9 mouse cellular contexts compared by ENCODE assay signal in genomic region chr7:112157584-112158315, GRCm38 (mm10). TPM values are rescaled to one million over a fixed set of nuclear protein-coding genes. Genes with fewer than 3 reads are reported as not detected.
DNase-seq lines count a peak whose midpoint lies in the region; ATAC-seq and TF ChIP-seq lines count a peak whose summit lies in the region.
"Had no signal": no experiment of that assay in that cellular context is flagged by ENCODE, and none has a peak within 500 bp of the region (broad histone marks: within the 10 kb centered on the region; RNA-seq: fewer than 3 reads in every experiment).

No protein-coding gene starts in this region.

- no peaks in the 10 kb centered on the region for H3K36me3 ChIP-seq in intestine, embryonic 15.5 days
- H3K36me3 ChIP-seq in lung, postnatal 0 days (ENCODE audit: insufficient read depth, low read length): no peaks in the 10 kb centered on the region

- no peaks in the 10 kb centered on the region for H3K9me3 ChIP-seq in intestine, embryonic 15.5 days
- no peaks in the 10 kb centered on the region for H3K9me3 ChIP-seq in lung, postnatal 0 days (ENCODE audit: low read length)

- H3K4me3 ChIP-seq in layer of hippocampus, adult 2 months: peak overlapping the region; percentile 54
- peak overlapping the region; percentile 58 for H3K4me3 ChIP-seq in cortical plate, adult 2 months (ENCODE audit: insufficient read depth, low read length)
- peak overlapping the region; percentile 50 for H3K4me3 ChIP-seq in intestine, embryonic 15.5 days (replicated peaks)
- H3K4me3 ChIP-seq in lung, postnatal 0 days (ENCODE audit: low read depth, low read length): peak overlapping the region; percentile 44

- no peaks in the 10 kb centered on the region for H3K27me3 ChIP-seq in intestine, embryonic 15.5 days (replicated peaks)
- H3K27me3 ChIP-seq in lung, postnatal 0 days (replicated peaks; ENCODE audit: insufficient read depth, low read length): 0 out of 2 replicates have a peak, but pooled peaks cover 13% of the 10 kb centered on the region

- peak overlapping the region; percentile 51 for H3K9ac ChIP-seq in intestine, embryonic 15.5 days
- H3K9ac ChIP-seq in lung, postnatal 0 days (replicated peaks; ENCODE audit: low read depth): peak overlapping the region; percentile 29

- peaks cover 3% of the 10 kb centered on the region; the same call in 1 of the 2 replicates for H3K4me1 ChIP-seq in cortical plate, adult 2 months (ENCODE audit: control insufficient read depth, insufficient read depth, low read length)
- H3K4me1 ChIP-seq in intestine, embryonic 15.5 days (replicated peaks): peaks cover 14% of the 10 kb centered on the region; the same call in 1 of the 2 replicates
- H3K4me1 ChIP-seq in lung, postnatal 0 days (ENCODE audit: insufficient read depth, low read depth, low read length): peaks cover 9% of the 10 kb centered on the region

- TF ChIP-seq POLR2A in cortical plate, adult 2 months (IDR thresholded peaks at IDR 0.05; ENCODE audit: extremely low read depth, insufficient read depth, low read length): 0 out of 2 replicates have a peak, but pooled peaks have one; percentile 4

- TF ChIP-seq EP300 in lung, postnatal 0 days (IDR thresholded peaks at IDR 0.05): no peak

- peak overlapping the region; percentile 87 for H3K27ac ChIP-seq in layer of hippocampus, adult 2 months
- H3K27ac ChIP-seq in cortical plate, adult 2 months (ENCODE audit: insufficient read depth, low read length): peak overlapping the region; percentile 8; the same call in 1 of the 2 replicates
- H3K27ac ChIP-seq in intestine, embryonic 15.5 days: peak overlapping the region; percentile 58
- peak overlapping the region; percentile 28 for H3K27ac ChIP-seq in lung, postnatal 0 days (ENCODE audit: low read length)
- H3K27ac ChIP-seq: macrophage had no signal

- DNase-seq in layer of hippocampus, adult 2 months (ENCODE audit: low spot score in 2 of 2): no peak
- DNase-seq in layer of hippocampus, adult 9-10 months (ENCODE audit: low spot score): no peak
- DNase-seq in lung, postnatal 0 days (ENCODE audit: low spot score): no peak
- no peak for DNase-seq in spleen, adult 12 weeks (ENCODE audit: low spot score)
- DNase-seq in adrenal gland, adult 8-10 months: no peak
- no peak for DNase-seq in spleen, adult 18-20 months

- peak; percentile 42; the same call in 1 of the 2 replicates for ATAC-seq in intestine, embryonic 15.5 days
- ATAC-seq in lung, postnatal 0 days: peak; percentile 18; the same call in 1 of the 2 replicates

- TF ChIP-seq CTCF in layer of hippocampus, adult 2 months (conservative IDR thresholded peaks at IDR 0.05): no peak
- TF ChIP-seq CTCF in cortical plate, adult 2 months (IDR thresholded peaks at IDR 0.05; ENCODE audit: extremely low read depth, insufficient read depth, low read length): no peak
- no peak for TF ChIP-seq CTCF in lung, postnatal 0 days (IDR thresholded peaks at IDR 0.05)

- peak overlapping the region; percentile 73 for H3K4me2 ChIP-seq in intestine, embryonic 15.5 days (replicated peaks)
- H3K4me2 ChIP-seq in lung, postnatal 0 days (replicated peaks; ENCODE audit: low read depth, low read length): peak overlapping the region; percentile 55

- WGBS in intestine, embryonic 15.5 days: 15% methylated on average over 23 of the region's 23 CpGs
- WGBS in lung, postnatal 0 days: 16% methylated on average over 23 of the region's 23 CpGs

RNA-seq across cellular contexts. Expression of gene Dkk3, which starts 1.1 kb away (rescaled TPM):
- 100 to 1,000 TPM; 253 to 270 TPM for total RNA-seq in layer of hippocampus, adult 2 months (2021)
- 144 and 166 TPM in 2 replicates for polyA plus RNA-seq in cortical plate, adult 2 months (2012; rRNA removed)
- 26.0 and 27.1 TPM in 2 replicates for polyA plus RNA-seq in intestine, embryonic 15.5 days (2015; fragmentation: Nextera tagmentation; extraction: Ambion mirVana)
- 82.5 and 88.3 TPM in 2 replicates for polyA plus RNA-seq in lung, postnatal 0 days (2015; fragmentation: Nextera tagmentation; extraction: Ambion mirVana)
- total RNA-seq in adrenal gland, adult 8-10 months (2022): 10 to 100 TPM; 22.5 to 28.9 (median 24.0) TPM
- polyA plus RNA-seq: macrophage had no signal

Comparison
In these comparisons a context has a peak if more than half of its experiments do, and no peak if none do; other contexts are left out.
1. H3K27ac ChIP-seq: peak in every context shown above with its lines; median percentile 87 in layer of hippocampus, adult 2 months; 58 in intestine, embryonic 15.5 days; 28 in lung, postnatal 0 days; 8 in cortical plate, adult 2 months.